Mouse (Mus musculus): ENCODE measurements around the gene Hpd.

DNA sequence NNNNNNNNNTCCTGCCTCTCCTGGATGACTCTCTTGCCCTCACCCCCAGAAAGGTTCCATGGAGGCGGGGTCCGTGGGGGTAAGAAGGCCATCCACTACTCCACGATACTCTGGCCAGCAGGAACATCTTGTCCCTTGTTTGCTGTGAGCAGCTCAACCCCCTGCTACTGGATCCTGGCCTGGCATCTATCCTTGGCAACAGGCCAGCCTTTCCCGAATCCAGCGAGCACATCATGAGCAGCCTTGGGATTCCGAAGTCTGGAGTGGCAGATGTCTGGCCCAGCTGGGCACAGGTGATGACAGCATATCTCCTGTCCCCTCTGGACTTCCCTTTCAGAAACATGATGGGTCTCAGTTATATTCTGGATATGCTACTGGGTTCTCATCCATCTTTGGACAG is 3.4 kb upstream of the Hpd start:
- TF ChIP-seq EP300 (IDR thresholded peaks at IDR 0.05; ENCODE audit: insufficient read depth, low read depth, low read length) (no peak), POLR2A (IDR thresholded peaks at IDR 0.05; ENCODE audit: insufficient read depth, low read depth, low read length) (no peak), CTCF (IDR thresholded peaks at IDR 0.05) (no peak)
